Mouse (Mus musculus) embryonic facial prominence, embryonic 12.5 days (tissue): ENCODE results near the gene Glrx5. TPM values are rescaled to one million over a fixed set of nuclear protein-coding genes. Genes with fewer than 3 reads are reported as not detected.
A peak's percentile ranks its signal among the peaks of the same experiment; 100 is the strongest.

Experiments
- ATAC-seq: fragments of 200-750 bp; cut with Nextera tagmentation; 2 replicates; pipeline ENCODE4 v1.8.0; 2017; ENCODE audit not compliant: insufficient number of reproducible peaks, insufficient read depth, low FRiP score, low TSS enrichment
- H3K27ac ChIP-seq: fragments of 300-500 bp; sonication (generic); 2 replicates; pipeline ENCODE4 v1.5.1; 2016; ENCODE audit warnings: mild to moderate bottlenecking
- H3K27me3 ChIP-seq: fragments of 300-500 bp; sonication (generic); 2 replicates; pipeline ENCODE4 v1.6.1; 2016; ENCODE audit warnings: mild to moderate bottlenecking, moderate library complexity
- H3K36me3 ChIP-seq: fragments of 300-500 bp; sonication (generic); 2 replicates; pipeline ENCODE4 v1.6.1; 2016; ENCODE audit warnings: mild to moderate bottlenecking
- H3K4me1 ChIP-seq: fragments of 300-500 bp; sonication (generic); 2 replicates; pipeline ENCODE4 v1.6.1; 2016
- H3K4me2 ChIP-seq: fragments of 300-500 bp; sonication (generic); replicated peaks from 2 replicates; pipeline ENCODE4 v1.6.1; 2016; ENCODE audit warnings: mild to moderate bottlenecking, moderate library complexity
- H3K4me3 ChIP-seq: fragments of 300-500 bp; sonication (generic); 2 replicates; pipeline ENCODE4 v1.5.1; 2016; ENCODE audit warnings: mild to moderate bottlenecking
- H3K9ac ChIP-seq: fragments of 300-500 bp; sonication (generic); 2 replicates; pipeline ENCODE4 v1.6.1; 2016; ENCODE audit warnings: mild to moderate bottlenecking, moderate library complexity
- H3K9me3 ChIP-seq: fragments of 300-500 bp; sonication (generic); 2 replicates; pipeline ENCODE4 v1.6.1; 2016; ENCODE audit warnings: mild to moderate bottlenecking, moderate library complexity
- WGBS: fragments of 180-500 bp; shearing (Covaris S2); methylation state at CpG from one replicate; pipeline ENCODE4 v1.1.7; 2016; 5-methylcytosine and 5-hydroxymethylcytosine counted together
- polyA plus RNA-seq: library from polyadenylated mRNA; unstranded; fragments of >200 nt; fragmentation: Nextera tagmentation; extraction: Ambion mirVana; gene quantifications from 2 replicates; pipeline ENCODE4 v1.2.1, GENCODE M21; 2016

Glrx5 gene
- 188 and 196 TPM in 2 replicates for polyA plus RNA-seq

DNA sequence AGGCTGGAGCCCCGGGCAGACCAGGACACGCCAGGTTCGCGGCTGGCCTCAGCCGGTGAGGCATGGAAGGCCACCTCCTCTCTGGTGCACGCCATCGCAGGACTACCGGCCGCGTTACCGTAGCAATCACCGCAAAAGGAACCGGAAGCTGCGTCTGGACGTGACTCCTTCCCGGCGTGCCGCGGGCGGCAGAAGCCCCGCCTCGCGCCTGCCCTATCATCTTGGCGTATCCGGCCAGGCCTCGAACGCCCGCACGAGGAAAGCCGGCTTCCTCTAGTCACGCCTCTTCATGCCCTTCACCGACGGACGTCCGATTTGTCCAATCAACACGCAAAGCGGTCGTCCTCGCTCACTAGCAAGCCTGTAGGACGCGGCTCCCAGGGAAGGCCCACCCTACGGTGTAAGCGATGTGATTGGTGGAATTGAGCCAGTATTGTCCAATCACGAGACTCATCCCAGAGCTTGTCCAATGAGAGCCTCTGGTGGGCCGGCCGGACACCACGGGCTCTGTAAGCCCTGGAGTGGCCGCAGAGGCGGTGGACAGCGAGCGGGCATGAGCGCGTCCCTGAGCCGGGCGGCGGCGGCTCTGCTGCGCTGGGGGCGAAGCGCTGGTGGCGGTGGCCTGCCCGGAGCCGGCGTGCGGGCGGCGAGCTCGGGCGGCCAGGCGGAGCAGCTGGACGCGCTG is at the start of gene Glrx5:
TSS of gene Glrx5 (plus strand) at position 542 of the 685 bp plus-strand sequence.
- WGBS, result 0% methylated on average over 72 of the region's 72 CpGs
- no peaks in the 10 kb centered on the region for H3K9me3 ChIP-seq
- ATAC-seq, result peak; percentile 99

DNA sequence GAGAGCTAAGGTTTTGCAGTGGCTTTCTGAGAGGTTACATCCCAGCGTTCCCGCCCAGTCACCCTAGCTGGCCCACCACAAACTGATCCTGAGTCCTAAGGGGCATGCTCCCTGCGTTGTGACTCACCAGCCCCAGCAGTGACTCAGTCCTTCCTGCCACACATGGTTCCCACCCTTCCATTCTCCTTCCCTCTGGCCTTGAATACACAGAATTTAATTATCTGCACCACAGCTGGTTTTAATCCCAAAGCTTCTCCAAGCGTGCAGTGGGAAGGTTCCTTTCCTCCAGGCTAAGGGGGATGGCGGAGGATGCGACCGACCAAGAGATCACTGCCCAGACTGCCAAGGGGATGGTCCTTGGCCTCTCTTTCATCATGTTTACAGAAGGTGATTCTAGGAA is 49.0 kb upstream of the Glrx5 start:
- H3K9me3 ChIP-seq, result no peaks in the 10 kb centered on the region
- no peak overlapping the region for H3K4me3 ChIP-seq
- no peak overlapping the region for H3K9ac ChIP-seq
- H3K36me3 ChIP-seq, result no peaks in the 10 kb centered on the region
- peaks cover 18% of the 10 kb centered on the region for H3K4me1 ChIP-seq
- no peak for ATAC-seq
- H3K4me2 ChIP-seq, result no peak overlapping the region
- no peaks in the 10 kb centered on the region for H3K27me3 ChIP-seq
- peak overlapping the region; percentile 51; the same call in 1 of the 2 replicates for H3K27ac ChIP-seq
- 27% methylated on average over 7 of the region's 7 CpGs for WGBS

More for the DNA sequence above, at the start of gene Glrx5:
- Histone ChIP-seq H3K36me3 (peaks cover 16% of the 10 kb centered on the region), H3K27ac (peak within 1 kb of the TSS; percentile 81), H3K27me3 (no peaks in the 10 kb centered on the region), H3K4me2 (peak within 1 kb of the TSS; percentile 89), H3K4me1 (peaks cover 26% of the 10 kb centered on the region), H3K9ac (peak within 1 kb of the TSS; percentile 80), H3K4me3 (peak within 1 kb of the TSS; percentile 88)

DNA sequence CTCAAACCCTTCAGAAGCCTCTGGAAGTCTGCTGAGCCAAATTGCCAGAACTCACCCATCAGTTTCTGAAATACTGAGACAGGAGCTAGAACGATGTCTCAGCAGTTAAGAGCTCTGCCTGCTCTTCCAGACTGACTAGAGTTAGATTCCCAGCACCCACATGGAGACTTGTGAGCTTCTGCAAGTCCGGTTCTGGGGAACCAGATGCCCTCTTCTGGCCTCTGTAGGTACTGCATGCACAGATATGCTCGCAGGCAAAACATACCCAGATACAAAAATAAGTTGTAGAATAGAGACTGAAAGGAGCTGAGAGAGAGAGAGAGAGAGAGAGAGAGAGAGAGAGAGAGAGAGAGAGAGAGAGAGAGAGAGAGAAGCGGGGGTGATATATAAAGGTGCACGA is 47.4 kb upstream of the Glrx5 start:
- WGBS, result 82% methylated on average over 5 of the region's 5 CpGs

DNA sequence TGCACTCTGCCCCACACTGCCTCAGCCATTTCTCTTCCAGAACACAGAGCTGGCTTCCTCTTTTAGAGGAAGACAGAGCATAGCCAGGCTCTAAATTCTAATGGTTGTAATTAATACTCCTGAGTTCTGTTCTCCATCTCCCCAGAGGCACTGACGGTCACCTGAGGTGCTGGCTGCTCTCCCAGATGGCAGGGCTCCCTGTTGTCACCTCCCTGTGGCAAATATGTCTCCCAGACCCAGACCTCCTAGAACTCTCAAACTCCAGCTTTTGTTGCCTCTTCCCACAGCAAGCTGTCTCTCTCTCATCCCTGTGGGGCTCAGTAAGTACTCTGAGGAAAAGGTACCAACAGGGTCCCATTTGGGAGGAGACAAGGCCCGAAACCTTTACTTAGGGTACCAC is 46.5 kb upstream of the Glrx5 start:
- WGBS, result 85% methylated on average over 2 of the region's 2 CpGs
- Histone ChIP-seq H3K9me3 (no peaks in the 10 kb centered on the region), H3K9ac (no peak overlapping the region), H3K27me3 (no peaks in the 10 kb centered on the region), H3K4me3 (no peak overlapping the region), H3K4me1 (peaks cover 11% of the 10 kb centered on the region), H3K36me3 (no peaks in the 10 kb centered on the region), H3K27ac (no peak overlapping the region), H3K4me2 (no peak overlapping the region)
- ATAC-seq, result no peak

More for the DNA sequence above, 47.4 kb upstream of the Glrx5 start:
- no peak for ATAC-seq
- no peak overlapping the region for H3K27ac ChIP-seq
- no peaks in the 10 kb centered on the region for H3K36me3 ChIP-seq
- no peak overlapping the region for H3K9ac ChIP-seq
- H3K4me1 ChIP-seq, result peaks cover 11% of the 10 kb centered on the region
- H3K4me2 ChIP-seq, result no peak overlapping the region
- no peaks in the 10 kb centered on the region for H3K27me3 ChIP-seq
- H3K4me3 ChIP-seq, result no peak overlapping the region
- H3K9me3 ChIP-seq, result no peaks in the 10 kb centered on the region

DNA sequence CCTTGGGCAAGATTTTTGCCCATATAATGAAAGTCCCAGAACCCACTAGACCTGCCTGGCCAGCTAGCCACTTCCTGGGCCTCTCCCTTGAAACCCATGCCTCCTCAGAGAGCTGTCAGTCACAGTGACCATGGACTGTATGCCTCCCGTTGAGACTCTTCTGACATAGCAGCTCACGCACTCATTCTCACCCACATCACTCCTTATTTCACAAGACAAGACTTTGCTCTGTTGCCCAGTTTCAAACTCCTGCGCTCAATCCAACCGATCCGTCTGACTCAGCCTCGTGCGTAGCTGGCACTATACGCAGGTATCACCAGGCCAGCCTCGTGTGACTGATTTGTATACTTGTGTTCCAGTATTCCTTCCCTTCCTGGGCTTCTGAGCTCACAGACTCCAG is 45.7 kb upstream of the Glrx5 start:
- Histone ChIP-seq H3K27ac (no peak overlapping the region), H3K27me3 (no peaks in the 10 kb centered on the region), H3K4me2 (no peak overlapping the region), H3K9ac (no peak overlapping the region), H3K4me1 (peaks cover 11% of the 10 kb centered on the region), H3K9me3 (no peaks in the 10 kb centered on the region), H3K36me3 (no peaks in the 10 kb centered on the region), H3K4me3 (no peak overlapping the region)
- no peak for ATAC-seq
- 89% methylated on average over 9 of the region's 9 CpGs for WGBS

DNA sequence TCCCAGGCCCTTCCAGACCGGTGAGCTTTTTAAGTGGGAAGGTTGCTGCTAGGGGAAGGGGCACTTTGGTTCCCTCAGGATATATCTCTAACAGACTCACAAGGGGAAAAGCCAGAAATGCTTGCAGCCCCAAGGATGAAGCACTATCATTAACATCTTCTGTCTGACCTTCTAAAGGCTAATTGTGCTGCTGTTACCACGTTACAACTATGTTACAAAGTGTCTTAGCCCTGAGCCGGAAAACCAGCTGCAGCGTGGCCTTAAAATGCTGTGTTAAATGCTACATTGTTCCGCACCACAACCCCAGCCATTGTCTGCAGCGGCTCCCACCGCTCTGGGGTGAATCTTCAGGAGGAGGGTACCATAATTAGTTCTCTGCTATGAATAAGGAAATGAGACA is 44.6 kb upstream of the Glrx5 start:
- Histone ChIP-seq H3K9ac (no peak overlapping the region), H3K4me3 (no peak overlapping the region), H3K4me1 (peaks cover 11% of the 10 kb centered on the region), H3K4me2 (no peak overlapping the region), H3K27ac (no peak overlapping the region), H3K27me3 (no peaks in the 10 kb centered on the region), H3K9me3 (no peaks in the 10 kb centered on the region), H3K36me3 (no peaks in the 10 kb centered on the region)
- ATAC-seq, result no peak
- WGBS, result 49% methylated on average over 7 of the region's 7 CpGs

DNA sequence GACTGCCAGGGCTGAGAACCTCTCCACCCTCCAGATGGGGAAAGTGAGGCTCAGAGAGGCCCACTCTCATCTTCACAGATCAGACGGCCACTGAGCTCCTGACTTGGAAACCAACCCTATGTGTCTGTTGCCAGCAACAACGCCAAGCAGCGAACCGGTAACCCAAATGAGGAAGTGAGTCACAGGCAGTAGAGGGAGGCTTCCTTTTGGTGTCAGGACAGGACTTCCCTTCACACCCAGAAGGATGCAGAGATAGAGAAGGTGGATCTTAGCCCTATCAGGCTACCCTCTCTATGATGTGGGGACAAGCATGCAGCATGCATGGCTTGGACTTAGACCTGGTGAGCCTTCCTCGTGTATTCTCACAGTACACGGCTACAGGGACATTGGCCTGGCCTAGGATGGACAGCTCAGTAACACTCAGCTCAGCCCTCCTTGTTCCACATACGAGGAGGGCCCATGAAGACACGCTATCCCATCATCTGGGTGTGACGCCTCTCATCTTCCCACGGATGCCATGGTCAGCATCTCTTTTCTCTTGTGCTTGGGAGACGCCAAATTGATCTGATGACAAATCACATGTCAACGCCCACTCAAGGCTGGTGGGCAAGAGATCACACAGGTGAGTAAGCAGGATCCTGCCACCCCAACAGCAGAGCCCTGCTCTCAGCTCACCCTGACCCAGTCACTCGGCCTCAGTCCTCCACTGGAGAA is 41.6 kb upstream of the Glrx5 start:
- WGBS, result 86% methylated on average over 13 of the region's 13 CpGs
- no peaks in the 10 kb centered on the region; the same call in 1 of the 2 replicates for H3K27me3 ChIP-seq
- no peak overlapping the region for H3K27ac ChIP-seq
- H3K4me3 ChIP-seq, result no peak overlapping the region
- H3K4me1 ChIP-seq, result no peaks in the 10 kb centered on the region
- H3K36me3 ChIP-seq, result no peaks in the 10 kb centered on the region
- no peaks in the 10 kb centered on the region for H3K9me3 ChIP-seq
- H3K9ac ChIP-seq, result no peak overlapping the region
- 0 out of 2 replicates have a peak, but pooled peaks have one; percentile 12 for ATAC-seq
- H3K4me2 ChIP-seq, result no peak overlapping the region

DNA sequence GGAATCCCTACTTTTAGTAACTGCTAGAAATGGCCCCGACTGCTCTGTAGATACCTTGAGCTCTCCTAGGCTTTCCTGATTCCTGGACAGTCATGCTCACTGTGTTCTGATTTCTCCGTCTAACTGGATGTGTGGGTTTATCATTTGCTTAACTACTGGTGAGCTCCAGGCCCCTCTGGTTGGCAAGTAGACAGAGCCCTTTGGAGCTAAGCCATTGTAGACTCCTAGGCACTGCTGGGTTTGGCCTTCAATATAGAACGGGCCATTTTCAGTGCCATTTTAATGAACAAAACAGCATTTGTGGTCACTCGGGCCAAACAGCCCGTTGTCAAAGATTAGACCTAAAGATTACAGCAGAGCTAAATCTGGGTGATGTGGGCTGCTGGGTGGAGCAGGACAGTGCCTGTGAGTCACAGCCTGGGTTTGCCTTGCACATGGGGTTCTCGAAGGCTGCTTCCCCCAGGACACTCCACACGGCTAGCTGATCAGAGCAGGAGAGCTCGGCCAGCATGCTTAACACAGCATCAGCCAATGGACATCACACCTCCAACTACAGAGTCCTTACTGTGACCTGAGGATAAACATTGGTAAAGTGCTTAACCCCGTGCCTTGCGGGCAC is 40.3 kb upstream of the Glrx5 start:
- 81% methylated on average over 10 of the region's 10 CpGs for WGBS
- no peaks in the 10 kb centered on the region for H3K36me3 ChIP-seq
- ATAC-seq, result no peak

DNA sequence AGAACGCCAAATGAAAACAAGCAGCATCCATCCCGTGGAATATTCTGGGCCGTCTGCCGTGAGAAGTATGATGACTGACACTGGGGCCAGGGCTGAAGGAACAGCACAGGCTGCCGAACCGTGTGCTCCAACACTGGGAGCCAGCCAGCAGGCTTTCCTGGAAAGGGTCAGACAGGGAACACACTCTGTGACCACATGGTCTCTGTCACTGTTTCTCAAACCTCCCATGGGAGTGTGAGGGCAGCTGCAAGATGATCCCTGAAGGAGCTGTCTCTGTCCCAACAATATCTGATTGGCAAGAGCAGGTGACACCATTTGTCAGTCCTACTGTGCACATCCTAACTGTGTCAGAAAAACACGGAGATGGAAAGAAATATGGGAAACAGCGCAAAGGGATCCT is 39.6 kb upstream of the Glrx5 start:
- ATAC-seq, result no peak
- Histone ChIP-seq H3K4me2 (no peak overlapping the region), H3K36me3 (no peaks in the 10 kb centered on the region), H3K27me3 (no peaks in the 10 kb centered on the region; the same call in 1 of the 2 replicates), H3K4me3 (no peak overlapping the region), H3K4me1 (no peaks in the 10 kb centered on the region), H3K9me3 (no peaks in the 10 kb centered on the region), H3K9ac (no peak overlapping the region), H3K27ac (no peak overlapping the region)
- 76% methylated on average over 8 of the region's 8 CpGs for WGBS

More for the DNA sequence above, 40.3 kb upstream of the Glrx5 start:
- H3K27ac ChIP-seq, result no peak overlapping the region
- no peak overlapping the region for H3K9ac ChIP-seq
- no peaks in the 10 kb centered on the region; the same call in 1 of the 2 replicates for H3K27me3 ChIP-seq
- no peak overlapping the region for H3K4me3 ChIP-seq
- no peaks in the 10 kb centered on the region for H3K4me1 ChIP-seq
- H3K4me2 ChIP-seq, result no peak overlapping the region
- no peaks in the 10 kb centered on the region for H3K9me3 ChIP-seq

DNA sequence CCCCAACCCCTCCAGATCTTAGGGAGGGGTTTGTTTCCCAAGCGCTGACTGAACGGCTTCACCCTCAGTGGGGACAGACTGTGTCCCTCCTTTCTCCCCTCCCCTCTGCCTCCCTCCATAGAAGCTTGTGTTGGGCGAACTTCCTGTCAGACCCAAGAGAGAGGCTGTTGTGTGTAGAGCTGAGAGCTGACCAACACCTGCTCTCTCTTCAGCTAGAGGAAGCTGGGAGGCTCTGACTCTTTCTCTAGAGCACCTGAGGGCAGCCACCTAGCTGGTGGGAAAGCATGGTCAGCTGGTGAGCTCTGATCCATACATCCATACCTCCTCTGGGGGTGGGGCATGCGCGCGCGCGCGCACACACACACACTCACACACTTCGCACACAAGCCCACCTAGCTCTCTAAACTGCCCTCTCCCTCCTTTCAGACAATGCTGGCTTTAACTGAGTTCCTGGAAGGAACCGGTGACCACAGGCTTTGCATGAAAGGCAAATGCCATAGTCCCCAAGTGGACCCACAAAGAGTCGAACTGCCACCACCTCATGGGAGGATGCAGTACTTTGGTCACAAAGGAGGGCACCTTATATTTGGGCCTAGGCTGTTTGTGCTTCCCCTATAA is 37.1 kb upstream of the Glrx5 start:
- no peaks in the 10 kb centered on the region for H3K4me1 ChIP-seq
- no peaks in the 10 kb centered on the region; the same call in 1 of the 2 replicates for H3K27me3 ChIP-seq
- ATAC-seq, result no peak
- H3K36me3 ChIP-seq, result no peaks in the 10 kb centered on the region
- no peak overlapping the region for H3K4me2 ChIP-seq
- no peaks in the 10 kb centered on the region for H3K9me3 ChIP-seq
- no peak overlapping the region for H3K4me3 ChIP-seq
- 85% methylated on average over 12 of the region's 12 CpGs for WGBS
- H3K9ac ChIP-seq, result no peak overlapping the region
- H3K27ac ChIP-seq, result no peak overlapping the region

DNA sequence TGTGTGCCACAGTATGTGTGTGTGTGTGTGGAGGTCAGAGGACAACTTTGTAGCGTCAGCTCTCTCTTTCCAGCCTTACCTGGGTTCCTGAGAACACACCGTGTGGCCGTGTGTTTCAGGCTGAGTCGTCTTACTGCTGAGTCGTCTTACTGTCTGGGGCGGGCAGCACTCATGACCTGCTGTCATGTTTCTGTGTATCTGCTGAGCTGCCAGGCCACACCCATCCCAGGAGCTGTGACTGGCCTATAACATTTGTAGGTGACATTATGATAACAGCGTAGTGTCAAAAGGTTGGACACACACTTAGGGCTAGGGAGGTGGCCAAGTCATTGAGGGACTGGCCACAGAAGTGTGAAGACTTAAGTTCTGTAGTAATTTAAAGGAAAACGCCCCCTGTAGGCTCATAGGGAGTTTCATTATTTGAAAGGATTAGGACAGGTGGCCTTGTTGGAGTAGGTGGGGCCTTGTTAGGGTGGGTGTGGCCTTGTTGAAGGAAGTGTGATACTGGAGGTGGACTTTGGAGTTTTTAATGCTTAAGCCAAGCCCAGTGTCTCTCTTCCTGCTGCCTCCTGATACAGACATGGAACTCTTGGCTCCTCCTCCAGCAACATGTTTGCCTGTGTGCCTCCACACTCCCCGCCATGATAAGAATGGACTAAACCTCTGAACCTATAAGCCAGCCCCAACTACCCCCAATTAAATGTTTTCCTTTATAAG is 36.3 kb upstream of the Glrx5 start:
- no peak for ATAC-seq
- no peaks in the 10 kb centered on the region for H3K4me1 ChIP-seq
- no peaks in the 10 kb centered on the region for H3K36me3 ChIP-seq
- H3K9ac ChIP-seq, result no peak overlapping the region
- H3K4me2 ChIP-seq, result no peak overlapping the region
- H3K27ac ChIP-seq, result no peak overlapping the region
- H3K4me3 ChIP-seq, result no peak overlapping the region
- H3K27me3 ChIP-seq, result no peaks in the 10 kb centered on the region; the same call in 1 of the 2 replicates
- H3K9me3 ChIP-seq, result no peaks in the 10 kb centered on the region
- WGBS, result 85% methylated on average over 9 of the region's 9 CpGs
